Mouse (Mus musculus) adrenal gland, postnatal 14 days (tissue): ENCODE measurements around the gene Vsig4. TPM values are rescaled to one million over a fixed set of nuclear protein-coding genes. Genes with fewer than 3 reads are reported as not detected.
"Not testable (repeated sequence)": the region's sequence is repeated elsewhere in the genome, so short reads cannot be mapped to it uniquely, and the experiment has no call there.

ENCODE experiments used
- DNase-seq: peaks from one replicate; pipeline ENCODE4 v3.0.0; 2021; ENCODE audit warnings: mixed read lengths
- long read RNA-seq, 2 experiments: library from polyadenylated mRNA; stranded (forward); transcript quantifications; one replicate each; pipeline ENCODE4 v2.0.0; 2021
- microRNA-seq, 2 experiments: library from miRNA; unstranded; fragments of <30 nt; microRNA quantifications; one replicate each; pipeline ENCODE4 v1.2.0; 2021
- total RNA-seq: library from RNA; stranded (reverse); gene quantifications from 2 replicates; pipeline ENCODE4 v1.2.3, GENCODE M21; 2021

Vsig4 gene
- total RNA-seq, result 0.34 and 3.2 TPM in 2 replicates
- long read RNA-seq, experiment 1, result 0 reads
- long read RNA-seq, experiment 2, partial matches to known transcripts, result 0 of 2 reads
- long read RNA-seq, experiment 2, other reads (novel, unspliced or antisense), result 0 of 2 reads

DNA sequence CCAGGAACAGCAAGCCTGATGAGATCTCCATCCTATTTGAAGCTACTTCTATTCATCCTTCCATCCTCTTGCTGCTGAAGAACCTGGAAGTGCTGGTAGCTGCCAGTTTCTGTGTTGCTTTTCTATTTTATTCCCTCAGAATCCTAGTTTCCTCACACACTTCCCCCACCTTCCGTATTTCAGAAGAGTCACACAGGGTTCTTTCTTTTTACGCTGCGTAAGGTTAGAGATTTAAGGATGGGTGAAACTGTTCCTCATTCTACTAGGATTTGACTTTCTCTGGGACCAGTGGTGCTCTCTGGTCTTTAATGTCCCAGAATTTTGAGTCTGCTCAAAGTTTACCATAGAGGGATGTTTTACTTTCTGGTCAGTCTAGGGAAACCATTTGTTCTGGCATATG is at the start of gene Vsig4:
Gene Vsig4, minus strand, starts transcription at position 101 of the 400 bp plus-strand sequence.
- no peak for DNase-seq

DNA sequence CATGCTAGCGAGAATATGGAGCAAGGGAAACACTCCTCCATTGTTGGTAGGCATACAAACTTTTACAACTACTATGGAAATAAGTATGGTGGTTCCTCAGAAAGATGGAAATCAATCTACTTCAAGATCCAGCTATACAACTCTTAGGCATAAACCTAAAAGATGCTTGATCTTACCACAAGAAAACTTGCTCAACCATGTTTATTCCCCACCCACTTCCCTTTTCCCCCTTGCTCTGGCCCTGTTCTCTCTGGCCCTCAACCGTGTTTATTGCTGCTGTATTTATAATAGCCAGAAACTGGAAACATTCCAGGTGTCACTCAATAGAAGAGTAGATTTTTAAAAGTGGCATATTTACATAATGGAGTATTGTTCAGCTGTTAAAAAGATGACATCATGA is 45.9 kb upstream of the Vsig4 start:
- DNase-seq, result no peak

DNA sequence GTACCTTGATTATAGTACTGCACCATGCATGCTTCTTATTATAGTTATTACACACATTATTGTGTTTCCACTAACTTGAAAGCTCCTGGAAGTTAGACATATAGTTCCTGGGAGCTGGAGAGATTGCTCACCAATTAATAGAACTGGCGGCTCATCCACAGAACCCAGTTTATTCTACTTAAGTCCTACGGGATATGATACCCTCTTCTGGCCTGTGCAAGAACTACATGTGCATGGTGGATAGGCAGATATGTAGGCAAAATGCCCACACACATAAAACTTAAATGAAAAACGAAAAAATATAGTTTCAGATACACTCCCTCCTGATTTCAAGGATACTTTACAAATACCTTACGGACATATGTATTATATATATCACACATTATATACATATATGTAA is 36.5 kb upstream of the Vsig4 start:
- peak; percentile 3 for DNase-seq

DNA sequence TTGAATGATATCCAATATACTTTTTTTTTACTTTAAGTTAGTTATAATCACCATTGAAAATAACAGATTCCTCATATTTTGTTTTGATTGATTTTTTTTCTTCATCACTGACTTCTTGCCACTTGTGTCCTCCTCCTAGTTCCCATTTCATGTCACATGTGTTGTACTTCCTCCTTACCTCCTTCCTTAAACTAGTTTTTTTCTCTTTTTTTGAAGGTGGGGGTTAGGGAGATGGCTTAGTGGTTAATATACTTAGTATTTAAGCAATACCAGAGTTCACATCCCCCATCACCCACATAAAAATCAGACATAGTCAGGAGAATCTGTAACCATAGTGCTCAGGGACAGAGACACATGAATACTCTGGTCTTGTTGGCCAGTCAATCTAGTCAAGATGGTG is 36.7 kb downstream of the Vsig4 start:
- no peak for DNase-seq

DNA sequence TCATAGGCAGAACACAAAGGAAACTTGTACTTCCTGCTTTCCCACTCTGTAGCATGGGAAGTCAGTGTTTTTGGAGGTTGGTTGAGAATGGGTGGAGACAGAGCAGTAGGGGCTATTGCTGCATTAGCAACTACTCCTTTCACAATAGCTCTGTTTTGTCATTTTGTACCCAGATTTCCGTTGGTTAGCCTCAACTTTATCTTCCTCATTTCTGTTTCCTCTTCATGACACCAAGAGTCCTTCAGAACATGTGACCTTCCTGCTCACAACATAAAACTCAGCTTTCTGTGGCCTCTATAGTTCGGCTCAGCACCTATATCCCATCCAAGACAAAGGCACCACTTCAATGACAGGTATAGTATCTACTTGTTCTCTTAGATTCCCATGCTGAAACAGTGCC is 53.6 kb downstream of the Vsig4 start:
- no peak for DNase-seq

DNA sequence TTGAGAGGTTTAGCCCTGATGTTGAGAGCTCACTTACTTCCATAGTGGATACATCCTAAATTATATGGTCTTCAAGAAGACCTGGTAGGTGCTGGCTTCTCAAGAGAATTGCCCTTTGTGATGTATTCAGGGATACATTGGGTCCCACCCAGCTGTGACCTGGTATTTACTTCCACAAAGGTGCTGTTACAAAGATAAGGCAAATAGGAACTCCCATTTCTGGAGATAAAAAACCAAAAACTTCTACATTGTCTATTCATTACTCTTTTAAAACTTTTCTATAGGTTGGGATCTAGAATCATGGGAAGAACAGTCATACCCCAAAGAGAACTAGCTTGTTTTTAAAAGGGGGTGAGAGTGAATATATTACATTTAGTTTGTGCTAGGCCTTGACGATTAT is 54.2 kb downstream of the Vsig4 start:
- DNase-seq, result no peak

DNA sequence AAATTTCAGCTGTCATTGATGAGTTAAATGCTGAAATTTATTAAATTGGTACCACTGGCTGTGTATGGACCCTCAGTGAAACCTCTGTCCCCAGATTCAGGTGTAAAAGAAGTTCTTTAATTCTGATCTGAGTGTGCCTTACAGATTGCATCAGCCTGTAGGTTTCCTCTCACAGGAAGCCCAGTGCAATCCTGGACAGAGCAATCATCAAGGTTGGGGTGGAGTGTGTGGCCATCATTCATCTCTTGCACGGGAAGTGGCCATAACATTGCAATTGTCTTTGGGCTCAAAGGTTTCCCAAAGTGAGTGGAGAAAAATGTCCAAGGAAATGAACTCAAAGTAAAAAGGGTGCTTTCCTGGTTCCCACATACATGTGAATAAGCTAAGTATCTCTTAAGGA is 57.5 kb downstream of the Vsig4 start:
- DNase-seq, result no peak

DNA sequence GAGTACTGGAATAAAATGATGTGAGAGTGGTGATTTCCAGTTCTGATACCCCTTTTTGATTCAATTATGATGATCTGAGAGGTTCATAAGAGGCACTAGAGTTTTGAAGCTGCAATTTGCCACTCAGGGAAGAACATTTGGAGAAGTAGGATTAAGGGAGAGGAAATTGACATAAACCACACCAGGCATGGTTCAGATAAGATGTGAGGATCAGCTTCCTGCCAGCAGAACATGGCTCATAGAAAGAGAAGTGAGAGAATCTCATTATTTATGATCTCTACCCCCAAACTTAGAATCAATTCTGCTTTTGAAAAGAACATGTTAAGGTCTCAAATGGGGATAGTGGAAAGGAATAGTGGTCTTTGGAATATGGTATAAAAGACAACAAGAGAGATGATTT is 66.2 kb downstream of the Vsig4 start:
- DNase-seq, result no peak

GRCm38 (mm10) chrX:96225474-96225873 is 67.8 kb downstream of the Vsig4 start:
- no peak for DNase-seq

GRCm38 (mm10) chrX:96224210-96224609 is 69.0 kb downstream of the Vsig4 start:
- no peak for DNase-seq

DNA sequence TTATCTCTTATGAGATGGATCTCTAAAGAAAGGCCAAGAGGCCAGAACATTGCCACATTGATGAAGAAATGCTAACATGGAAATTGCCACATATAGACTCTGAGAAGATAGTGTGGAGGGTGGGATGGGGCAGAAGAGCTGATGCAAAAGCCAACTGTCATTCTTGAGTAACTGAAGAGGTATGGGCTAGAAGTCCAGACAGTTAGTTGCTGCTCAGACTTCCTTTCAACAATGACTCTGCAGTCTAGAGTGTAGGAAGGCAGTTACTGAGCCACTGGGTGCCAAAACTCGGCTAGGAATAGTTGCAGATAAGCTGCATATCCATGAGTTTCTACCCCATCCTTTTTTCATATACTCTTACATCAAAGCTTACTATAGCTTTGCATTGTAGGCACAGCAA is 75.2 kb downstream of the Vsig4 start:
- no peak for DNase-seq

- DNase-seq, result no peak
Observed at GRCm38 (mm10) chrX:96206872-96207271, 86.4 kb downstream of the Vsig4 start.

GRCm38 (mm10) chrX:96205143-96205542 is 88.1 kb downstream of the Vsig4 start:
- DNase-seq, result not testable (repeated sequence)

Small RNAs within 50 kb of the gene (microRNA-seq; reads per million reads assigned to microRNA genes)
- gene Mir223, result 132 to 220 reads per million in 2 experiments

Other genes with a start within 250 kb of the Vsig4 start
- 147 and 191 TPM in 2 replicates for gene Msn, start 197.4 kb downstream of the Vsig4 start, total RNA-seq
- 10.2 and 12.4 TPM in 2 replicates for gene Heph, start 161.9 kb upstream of the Vsig4 start, total RNA-seq
- gene Hsf3, start 162.9 kb upstream of the Vsig4 start, total RNA-seq, result 0.22 TPM in 1 of 2 replicates, not detected in the other